Mouse (Mus musculus) limb, embryonic 11.5 days (tissue): ENCODE data around the gene Jtb. TPM values are rescaled to one million over a fixed set of nuclear protein-coding genes. Genes with fewer than 3 reads are reported as not detected.
A peak's percentile ranks its signal among the peaks of the same experiment; 100 is the strongest.

Experiments used
- ATAC-seq: fragments of 200-750 bp; cut with Nextera tagmentation; 2 replicates; pipeline ENCODE4 v1.8.0; 2017; ENCODE audit warnings: low read depth; ENCODE audit not compliant: insufficient number of reproducible peaks, low FRiP score, low TSS enrichment
- DNase-seq: peaks from one replicate; pipeline ENCODE4 v3.0.0-alpha.2; 2015; ENCODE audit warnings: low spot score
- H3K27ac ChIP-seq: fragments of 300-500 bp; sonication (generic); replicated peaks from 2 replicates; pipeline ENCODE4 v1.5.1; 2014; ENCODE audit warnings: low read depth, mild to moderate bottlenecking, low read length
- H3K27me3 ChIP-seq: fragments of 300-500 bp; sonication (generic); 2 replicates; pipeline ENCODE4 v1.6.1; 2014; ENCODE audit warnings: mild to moderate bottlenecking, low read length, mixed read lengths; ENCODE audit not compliant: control insufficient read depth, insufficient read depth
- H3K36me3 ChIP-seq: fragments of 300-500 bp; sonication (generic); 2 replicates; pipeline ENCODE4 v1.6.1; 2014; ENCODE audit warnings: mild to moderate bottlenecking, low read length, moderate library complexity, mixed read lengths; ENCODE audit not compliant: control insufficient read depth, insufficient read depth
- H3K4me1 ChIP-seq: fragments of 300-500 bp; sonication (generic); 2 replicates; pipeline ENCODE4 v1.6.1; 2014; ENCODE audit warnings: low read length, mixed read lengths; ENCODE audit not compliant: control insufficient read depth, insufficient read depth
- H3K4me2 ChIP-seq: fragments of 300-500 bp; sonication (generic); 2 replicates; pipeline ENCODE4 v1.6.1; 2014; ENCODE audit warnings: low read depth, mild to moderate bottlenecking, moderate library complexity; ENCODE audit not compliant: severe bottlenecking
- H3K4me3 ChIP-seq: fragments of 300-500 bp; sonication (generic); 2 replicates; pipeline ENCODE4 v1.5.1; 2014; ENCODE audit warnings: low read depth, low read length
- H3K9ac ChIP-seq: fragments of 300-500 bp; sonication (generic); 2 replicates; pipeline ENCODE4 v1.6.1; 2014; ENCODE audit warnings: mild to moderate bottlenecking, low read length
- H3K9me3 ChIP-seq: fragments of 300-500 bp; sonication (generic); 2 replicates; pipeline ENCODE4 v1.6.1; 2016; ENCODE audit warnings: low read length; ENCODE audit not compliant: control insufficient read depth
- WGBS: fragments of 180-500 bp; shearing (Covaris S2); extraction: QIAGEN DNeasy Blood & Tissue Kit; methylation state at CpG from one replicate; pipeline ENCODE4 v1.1.7; 2014; 5-methylcytosine and 5-hydroxymethylcytosine counted together
- polyA plus RNA-seq: library from polyadenylated mRNA; unstranded; fragments of >200 nt; fragmentation: Nextera tagmentation; extraction: Ambion mirVana; gene quantifications from 2 replicates; pipeline ENCODE4 v1.2.1, GENCODE M21; 2014

Gene Jtb
- polyA plus RNA-seq, 1 experiment from 2014 or later = 79.5 TPM

- WGBS = 88% methylated on average over 2 of the region's 2 CpGs
- ATAC-seq = no peak
Observed at GRCm38 (mm10) chr3:90241251-90241650, 9.9 kb downstream of the Jtb start.

GRCm38 (mm10) chr3:90241669-90242358, 10.4 kb downstream of the Jtb start:
- no peaks in the 10 kb centered on the region for H3K27me3 ChIP-seq
- H3K36me3 ChIP-seq = no peaks in the 10 kb centered on the region
- no peaks in the 10 kb centered on the region for H3K9me3 ChIP-seq
- 0 out of 2 replicates have a peak, but pooled peaks cover 7% of the 10 kb centered on the region for H3K4me1 ChIP-seq
- 85% methylated on average over 10 of the region's 10 CpGs for whole genome bisulfite sequencing
- ATAC-seq = no peak
- H3K9ac ChIP-seq = no peak overlapping the region
- DNase-seq = no peak
- no peak overlapping the region for H3K4me2 ChIP-seq
- no peak overlapping the region for H3K4me3 ChIP-seq
- H3K27ac ChIP-seq = no peak overlapping the region

More at GRCm38 (mm10) chr3:90241251-90241650, 9.9 kb downstream of the Jtb start:
- Histone ChIP-seq H3K4me3 (no peak overlapping the region), H3K36me3 (no peaks in the 10 kb centered on the region), H3K4me2 (no peak overlapping the region), H3K9me3 (no peaks in the 10 kb centered on the region), H3K4me1 (0 out of 2 replicates have a peak, but pooled peaks cover 7% of the 10 kb centered on the region), H3K27ac (no peak overlapping the region), H3K27me3 (no peaks in the 10 kb centered on the region), H3K9ac (no peak overlapping the region)
- no peak for DNase-seq

GRCm38 (mm10) chr3:90242984-90243775, 11.8 kb downstream of the Jtb start, which contains the start of gene Creb3l4:
TSS of gene Creb3l4 (minus strand) at chr3:90243512.
- DNase-seq = peak; percentile 74
- H3K27ac ChIP-seq = peak within 1 kb of the TSS; percentile 42; the same call in 1 of the 2 replicates
- peak within 1 kb of the TSS; percentile 66 for H3K4me2 ChIP-seq
- peak within 1 kb of the TSS; percentile 50 for H3K9ac ChIP-seq
- H3K27me3 ChIP-seq = no peaks in the 10 kb centered on the region
- H3K9me3 ChIP-seq = no peaks in the 10 kb centered on the region
- peak; percentile 76 for ATAC-seq
- peak within 1 kb of the TSS; percentile 28 for H3K4me3 ChIP-seq
- H3K36me3 ChIP-seq = no peaks in the 10 kb centered on the region
- 4% methylated on average over 19 of the region's 19 CpGs for WGBS
- peaks cover 7% of the 10 kb centered on the region; the same call in 1 of the 2 replicates for H3K4me1 ChIP-seq

GRCm38 (mm10) chr3:90245406-90245805, 14.0 kb downstream of the Jtb start:
- H3K27ac ChIP-seq = no peak overlapping the region
- H3K9ac ChIP-seq = no peak overlapping the region
- no peak overlapping the region for H3K4me2 ChIP-seq
- peaks cover 12% of the 10 kb centered on the region for H3K4me1 ChIP-seq
- no peak for ATAC-seq
- 75% methylated on average over 2 of the region's 2 CpGs for whole genome bisulfite sequencing
- H3K9me3 ChIP-seq = no peaks in the 10 kb centered on the region
- H3K36me3 ChIP-seq = peaks cover 3% of the 10 kb centered on the region; the same call in 1 of the 2 replicates
- no peak overlapping the region for H3K4me3 ChIP-seq
- no peak for DNase-seq
- no peaks in the 10 kb centered on the region for H3K27me3 ChIP-seq

- Histone ChIP-seq H3K4me3 (peak overlapping the region; percentile 65), H3K9me3 (no peaks in the 10 kb centered on the region), H3K9ac (peak overlapping the region; percentile 44; the same call in 1 of the 2 replicates), H3K36me3 (peaks cover 7% of the 10 kb centered on the region), H3K27ac (peak overlapping the region; percentile 87), H3K27me3 (no peaks in the 10 kb centered on the region), H3K4me1 (peaks cover 12% of the 10 kb centered on the region), H3K4me2 (peak overlapping the region; percentile 83)
- WGBS = 2% methylated on average over 3 of the region's 3 CpGs
- ATAC-seq (no peak; the same call in 1 of the 2 replicates), DNase-seq (no peak)
Observed at GRCm38 (mm10) chr3:90247630-90247959, 16.2 kb downstream of the Jtb start.

GRCm38 (mm10) chr3:90247960-90248745, 16.8 kb downstream of the Jtb start, which contains the start of gene Slc39a1:
TSS of gene Slc39a1 (plus strand) at chr3:90248172.
- Histone ChIP-seq H3K4me1 (peaks cover 9% of the 10 kb centered on the region), H3K27ac (peak within 1 kb of the TSS; percentile 87), H3K9ac (peak within 1 kb of the TSS; percentile 81), H3K27me3 (no peaks in the 10 kb centered on the region), H3K9me3 (no peaks in the 10 kb centered on the region), H3K36me3 (peaks cover 7% of the 10 kb centered on the region), H3K4me3 (peak within 1 kb of the TSS; percentile 65), H3K4me2 (peak within 1 kb of the TSS; percentile 83)
- WGBS = under 1% methylated on average over 42 of the region's 44 CpGs
- peak; percentile 95 for DNase-seq
- peak; percentile 91 for ATAC-seq

- H3K9ac ChIP-seq = peak overlapping the region; percentile 81
- no peaks in the 10 kb centered on the region for H3K27me3 ChIP-seq
- WGBS = 7% methylated on average over 10 of the region's 10 CpGs
- H3K4me2 ChIP-seq = peak overlapping the region; percentile 83
- ATAC-seq (no peak), DNase-seq (peak; percentile 36)
- H3K27ac ChIP-seq = peak overlapping the region; percentile 87
- H3K4me3 ChIP-seq = peak overlapping the region; percentile 65
- H3K4me1 ChIP-seq = peaks cover 8% of the 10 kb centered on the region
- H3K36me3 ChIP-seq = peaks cover 7% of the 10 kb centered on the region
- no peaks in the 10 kb centered on the region for H3K9me3 ChIP-seq
Observed at GRCm38 (mm10) chr3:90248746-90249100, 17.3 kb downstream of the Jtb start.

GRCm38 (mm10) chr3:90250791-90251190, 19.4 kb downstream of the Jtb start:
- ATAC-seq (no peak), DNase-seq (no peak)
- H3K36me3 ChIP-seq = peaks cover 7% of the 10 kb centered on the region

More at GRCm38 (mm10) chr3:90250791-90251190, 19.4 kb downstream of the Jtb start:
- no peak overlapping the region for H3K27ac ChIP-seq
- H3K9ac ChIP-seq = no peak overlapping the region
- no peak overlapping the region for H3K4me3 ChIP-seq
- 89% methylated on average over 6 of the region's 6 CpGs for WGBS
- no peaks in the 10 kb centered on the region for H3K27me3 ChIP-seq
- H3K9me3 ChIP-seq = no peaks in the 10 kb centered on the region
- no peak overlapping the region for H3K4me2 ChIP-seq
- H3K4me1 ChIP-seq = peaks cover 5% of the 10 kb centered on the region
